Mouse (Mus musculus) heart, embryonic 11.5 days (tissue): ENCODE measurements around the gene Plk2. TPM values are rescaled to one million over a fixed set of nuclear protein-coding genes. Genes with fewer than 3 reads are reported as not detected.
A peak's percentile ranks its signal among the peaks of the same experiment; 100 is the strongest.
"Not testable (repeated sequence)": the region's sequence is repeated elsewhere in the genome, so short reads cannot be mapped to it uniquely, and the experiment has no call there.

Experiments
- ATAC-seq: fragments of 200-750 bp; cut with Nextera tagmentation; replicated peaks from 2 replicates; pipeline ENCODE4 v1.8.0; 2017; ENCODE audit warnings: moderate library complexity; ENCODE audit not compliant: insufficient number of reproducible peaks, low FRiP score, low TSS enrichment
- H3K27ac ChIP-seq: fragments of 300-500 bp; sonication (generic); 2 replicates; pipeline ENCODE4 v1.5.1; 2014; ENCODE audit warnings: mild to moderate bottlenecking, low read depth, low read length
- H3K27me3 ChIP-seq: fragments of 300-500 bp; sonication (generic); 2 replicates; pipeline ENCODE4 v1.6.1; 2014; ENCODE audit warnings: mild to moderate bottlenecking, low read length, mixed read lengths; ENCODE audit not compliant: control insufficient read depth, insufficient read depth
- H3K36me3 ChIP-seq: fragments of 300-500 bp; sonication (generic); 2 replicates; pipeline ENCODE4 v1.6.1; 2014; ENCODE audit warnings: mild to moderate bottlenecking, low read length, moderate library complexity, mixed read lengths; ENCODE audit not compliant: control insufficient read depth, insufficient read depth
- H3K4me1 ChIP-seq: fragments of 300-500 bp; sonication (generic); 2 replicates; pipeline ENCODE4 v1.6.1; 2014; ENCODE audit warnings: low read length; ENCODE audit not compliant: control insufficient read depth, insufficient read depth
- H3K4me2 ChIP-seq: fragments of 300-500 bp; sonication (generic); 2 replicates; pipeline ENCODE4 v1.6.1; 2014; ENCODE audit warnings: mild to moderate bottlenecking, moderate library complexity
- H3K4me3 ChIP-seq: fragments of 300-500 bp; sonication (generic); 2 replicates; pipeline ENCODE4 v1.5.1; 2014; ENCODE audit warnings: low read depth, low read length
- H3K9ac ChIP-seq: fragments of 300-500 bp; sonication (generic); 2 replicates; pipeline ENCODE4 v1.6.1; 2014; ENCODE audit warnings: mild to moderate bottlenecking, low read depth, low read length, moderate library complexity
- H3K9me3 ChIP-seq: fragments of 300-500 bp; sonication (generic); replicated peaks from 2 replicates; pipeline ENCODE4 v1.6.1; 2016; ENCODE audit warnings: low read length; ENCODE audit not compliant: control insufficient read depth
- WGBS: fragments of 180-500 bp; shearing (Covaris S2); extraction: QIAGEN DNeasy Blood & Tissue Kit; methylation state at CpG from one replicate; pipeline ENCODE4 v1.1.7; 2014; ENCODE audit not compliant: insufficient replicate concordance; 5-methylcytosine and 5-hydroxymethylcytosine counted together
- polyA plus RNA-seq: library from polyadenylated mRNA; unstranded; fragments of >200 nt; fragmentation: Nextera tagmentation; extraction: Ambion mirVana; gene quantifications from 2 replicates; pipeline ENCODE4 v1.2.1, GENCODE M21; 2014

Plk2 gene
- polyA plus RNA-seq, 1 experiment from 2014 or later, result 122 TPM

- peak overlapping the region; percentile 75 for H3K4me2 ChIP-seq
- no peaks in the 10 kb centered on the region for H3K27me3 ChIP-seq
- H3K4me1 ChIP-seq, result peaks cover 12% of the 10 kb centered on the region
- H3K9ac ChIP-seq, result peak overlapping the region; percentile 59
- H3K9me3 ChIP-seq, result no peaks in the 10 kb centered on the region
- peaks cover 26% of the 10 kb centered on the region for H3K36me3 ChIP-seq
- no peak for ATAC-seq
- H3K4me3 ChIP-seq, result peak overlapping the region; percentile 86
- 64% methylated on average over 24 of the region's 24 CpGs for WGBS
- peak overlapping the region; percentile 50 for H3K27ac ChIP-seq
Observed at GRCm38 (mm10) chr13:110398513-110399270, 3.8 kb downstream of the Plk2 start.

GRCm38 (mm10) chr13:110401443-110401842 lies 6.6 kb downstream of the Plk2 start:
- ATAC-seq, result no peak
- Histone ChIP-seq H3K27me3 (no peaks in the 10 kb centered on the region), H3K9me3 (no peaks in the 10 kb centered on the region), H3K4me3 (no peak overlapping the region), H3K4me1 (peaks cover 12% of the 10 kb centered on the region), H3K9ac (no peak overlapping the region), H3K36me3 (peaks cover 26% of the 10 kb centered on the region), H3K4me2 (no peak overlapping the region), H3K27ac (no peak overlapping the region)
- 80% methylated on average over 3 of the region's 3 CpGs for WGBS

GRCm38 (mm10) chr13:110401877-110402276 lies 7.0 kb downstream of the Plk2 start:
- WGBS, result 76% methylated on average over 2 of the region's 2 CpGs
- Histone ChIP-seq H3K27ac (no peak overlapping the region), H3K9me3 (no peaks in the 10 kb centered on the region), H3K9ac (no peak overlapping the region), H3K4me3 (no peak overlapping the region), H3K27me3 (no peaks in the 10 kb centered on the region), H3K36me3 (peaks cover 26% of the 10 kb centered on the region), H3K4me2 (no peak overlapping the region), H3K4me1 (peaks cover 12% of the 10 kb centered on the region)
- ATAC-seq, result no peak

GRCm38 (mm10) chr13:110404059-110404458 lies 9.2 kb downstream of the Plk2 start:
- no peak for ATAC-seq
- Histone ChIP-seq H3K4me3 (no peak overlapping the region), H3K9me3 (no peaks in the 10 kb centered on the region), H3K27ac (no peak overlapping the region), H3K9ac (no peak overlapping the region), H3K4me1 (peaks cover 1% of the 10 kb centered on the region; the same call in 1 of the 2 replicates), H3K36me3 (peaks cover 17% of the 10 kb centered on the region), H3K27me3 (no peaks in the 10 kb centered on the region), H3K4me2 (no peak overlapping the region)
- WGBS, result 68% methylated on average over 8 of the region's 8 CpGs

GRCm38 (mm10) chr13:110404686-110405085 lies 9.8 kb downstream of the Plk2 start:
- H3K4me1 ChIP-seq, result not testable (repeated sequence)
- 79% methylated on average over 5 of the region's 5 CpGs for WGBS

GRCm38 (mm10) chr13:110406152-110406551 lies 11.3 kb downstream of the Plk2 start:
- no peak overlapping the region for H3K4me2 ChIP-seq
- H3K27me3 ChIP-seq, result no peaks in the 10 kb centered on the region
- H3K9ac ChIP-seq, result no peak overlapping the region
- no peak for ATAC-seq
- peaks cover 1% of the 10 kb centered on the region; the same call in 1 of the 2 replicates for H3K36me3 ChIP-seq
- H3K4me1 ChIP-seq, result no peaks in the 10 kb centered on the region
- no peaks in the 10 kb centered on the region for H3K9me3 ChIP-seq
- H3K27ac ChIP-seq, result no peak overlapping the region
- H3K4me3 ChIP-seq, result no peak overlapping the region
- WGBS, result 82% methylated on average over 5 of the region's 5 CpGs

More at GRCm38 (mm10) chr13:110404686-110405085, 9.8 kb downstream of the Plk2 start:
- not testable (repeated sequence) for H3K9me3 ChIP-seq, H3K27ac ChIP-seq, H3K9ac ChIP-seq, H3K4me3 ChIP-seq, ATAC-seq, H3K27me3 ChIP-seq, H3K4me2 ChIP-seq
- H3K36me3 ChIP-seq, result peaks cover 11% of the 10 kb centered on the region

GRCm38 (mm10) chr13:110412572-110413209 lies 17.8 kb downstream of the Plk2 start:
- Histone ChIP-seq H3K9ac (no peak overlapping the region), H3K27ac (no peak overlapping the region), H3K9me3 (no peaks in the 10 kb centered on the region), H3K27me3 (no peaks in the 10 kb centered on the region), H3K4me3 (no peak overlapping the region), H3K4me2 (no peak overlapping the region), H3K36me3 (no peaks in the 10 kb centered on the region), H3K4me1 (peaks cover 4% of the 10 kb centered on the region; the same call in 1 of the 2 replicates)
- 50% methylated on average over 12 of the region's 12 CpGs for WGBS
- ATAC-seq, result no peak

- H3K27ac ChIP-seq, result no peak overlapping the region
- ATAC-seq, result no peak
- H3K9me3 ChIP-seq, result no peaks in the 10 kb centered on the region
- H3K27me3 ChIP-seq, result no peaks in the 10 kb centered on the region
- H3K9ac ChIP-seq, result no peak overlapping the region
- H3K4me1 ChIP-seq, result no peaks in the 10 kb centered on the region
- H3K4me3 ChIP-seq, result no peak overlapping the region
- WGBS, result 76% methylated on average over 5 of the region's 5 CpGs
- H3K4me2 ChIP-seq, result no peak overlapping the region
- H3K36me3 ChIP-seq, result no peaks in the 10 kb centered on the region
Observed at GRCm38 (mm10) chr13:110418656-110419055, 23.8 kb downstream of the Plk2 start.
